Mouse (Mus musculus) E14TG2a.4 (cell line): Measurements from ENCODE around the gene Dab1.

Experiments used
- CTCF ChIP-seq: conservative IDR thresholded peaks from 2 replicates; pipeline ENCODE4 v1.5.1; 2014; ENCODE audit warnings: low read length
- POU5F1 ChIP-seq: IDR thresholded peaks from 2 replicates; pipeline ENCODE4 v1.6.1; 2014; ENCODE audit warnings: low read length, borderline replicate concordance

GRCm38 (mm10) chr4:104043441-104043840 is 424.3 kb downstream of the Dab1 start:
- TF ChIP-seq CTCF (no peak), POU5F1 (no peak)
